Mouse (Mus musculus): ENCODE results near the gene Lmx1b. TPM values are rescaled to one million over a fixed set of nuclear protein-coding genes. Genes with fewer than 3 reads are reported as not detected.

Gene Lmx1b
- not detected for polyA plus RNA-seq (2017; shearing (Covaris generic))

DNA sequence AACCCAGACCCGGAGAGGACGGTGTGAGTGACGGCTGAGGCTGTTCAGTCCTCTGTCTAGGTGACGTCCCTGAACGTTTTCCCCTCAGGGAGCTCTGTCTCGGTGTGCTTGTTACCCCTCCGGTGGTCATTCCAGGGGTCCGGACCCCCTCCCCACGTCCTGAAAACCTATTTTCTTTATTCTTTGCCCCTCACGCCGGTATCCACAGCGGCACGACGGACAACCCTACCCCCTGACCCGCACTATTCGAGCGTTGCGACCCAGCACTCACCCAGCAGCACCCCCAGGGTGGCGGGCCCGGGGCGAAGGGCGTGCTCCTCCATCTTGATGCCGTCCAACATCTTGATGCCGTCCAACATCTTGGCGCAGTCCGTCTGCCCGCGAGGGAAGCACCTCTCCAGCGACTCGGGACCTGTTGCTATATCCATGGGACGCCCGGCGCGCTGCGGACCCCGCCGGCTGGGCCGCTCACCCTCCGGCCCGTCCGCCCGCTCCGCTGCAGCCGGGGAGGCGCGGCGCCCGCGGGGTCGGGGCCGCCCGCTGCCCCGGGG lies at the start of gene Lmx1b:
Gene Lmx1b (minus strand): TSS at position 341 of the 551 bp plus-strand sequence.

Other genes starting within 250 kb of the Lmx1b start
- gene Zbtb34, start 209.2 kb downstream of the Lmx1b start, polyA plus RNA-seq (2017; shearing (Covaris generic)), result 3.9 TPM
- gene Zbtb43, start 172.0 kb downstream of the Lmx1b start, polyA plus RNA-seq (2017; shearing (Covaris generic)), result 17.8 TPM
- 14.3 TPM for gene Mvb12b, start 247.4 kb upstream of the Lmx1b start, polyA plus RNA-seq (2017; shearing (Covaris generic))

Measured in CD4-positive, CD25-positive, alpha-beta regulatory T cell (primary cell).